Mouse (Mus musculus) hindbrain, embryonic 14.5 days (tissue): ENCODE data around the gene Etl4. TPM values are rescaled to one million over a fixed set of nuclear protein-coding genes. Genes with fewer than 3 reads are reported as not detected.
A peak's percentile ranks its signal among the peaks of the same experiment; 100 is the strongest.

Experiments
- ATAC-seq: fragments of 200-750 bp; cut with Nextera tagmentation; 2 replicates; pipeline ENCODE4 v1.8.0; 2017; ENCODE audit warnings: moderate number of reproducible peaks, mild to moderate bottlenecking, moderate TSS enrichment, moderate library complexity; ENCODE audit not compliant: low FRiP score
- DNase-seq: peaks from one replicate; pipeline ENCODE4 v3.0.0-alpha.2; 2015; ENCODE audit warnings: low spot score
- H3K27ac ChIP-seq: fragments of 300-500 bp; sonication (generic); 2 replicates; pipeline ENCODE4 v1.5.1; 2014; ENCODE audit warnings: mild to moderate bottlenecking, moderate library complexity
- H3K27me3 ChIP-seq: fragments of 300-500 bp; sonication (generic); 2 replicates; pipeline ENCODE4 v1.6.1; 2014; ENCODE audit warnings: mild to moderate bottlenecking, low read length, mixed read lengths; ENCODE audit not compliant: control insufficient read depth, insufficient read depth
- H3K36me3 ChIP-seq: fragments of 300-500 bp; sonication (generic); replicated peaks from 2 replicates; pipeline ENCODE4 v1.6.1; 2014; ENCODE audit not compliant: control insufficient read depth, insufficient read depth
- H3K4me1 ChIP-seq: fragments of 300-500 bp; sonication (generic); replicated peaks from 2 replicates; pipeline ENCODE4 v1.6.1; 2014; ENCODE audit warnings: antibody characterized with exemption, low read length, mixed read lengths; ENCODE audit not compliant: control insufficient read depth, insufficient read depth
- H3K4me2 ChIP-seq: fragments of 300-500 bp; sonication (generic); replicated peaks from 2 replicates; pipeline ENCODE4 v1.6.1; 2014; ENCODE audit warnings: mild to moderate bottlenecking, moderate library complexity
- H3K4me3 ChIP-seq: fragments of 300-500 bp; sonication (generic); replicated peaks from 2 replicates; pipeline ENCODE4 v1.5.1; 2014; ENCODE audit warnings: mild to moderate bottlenecking, low read length
- H3K9ac ChIP-seq: fragments of 300-500 bp; sonication (generic); 2 replicates; pipeline ENCODE4 v1.6.1; 2014
- H3K9me3 ChIP-seq: fragments of 300-500 bp; sonication (generic); 2 replicates; pipeline ENCODE4 v1.6.1; 2016; ENCODE audit warnings: low read length; ENCODE audit not compliant: control insufficient read depth
- WGBS: fragments of 180-500 bp; shearing (Covaris S2); extraction: QIAGEN DNeasy Blood & Tissue Kit; methylation state at CpG from one replicate; pipeline ENCODE4 v1.1.7; 2014; 5-methylcytosine and 5-hydroxymethylcytosine counted together
- polyA plus RNA-seq: library from polyadenylated mRNA; unstranded; fragments of >200 nt; fragmentation: Nextera tagmentation; extraction: Ambion mirVana; gene quantifications from 2 replicates; pipeline ENCODE4 v1.2.1, GENCODE M21; 2014

Gene Etl4
- polyA plus RNA-seq, 1 experiment from 2014 or later = 5.9 TPM

GRCm38 (mm10) chr2:20692898-20693297 is 783.3 kb downstream of the Etl4 start:
- no peak overlapping the region for H3K4me3 ChIP-seq
- H3K4me1 ChIP-seq = no peaks in the 10 kb centered on the region
- 82% methylated on average over 3 of the region's 3 CpGs for WGBS

GRCm38 (mm10) chr2:20693772-20694171 is 784.2 kb downstream of the Etl4 start:
- DNase-seq = no peak
- H3K27ac ChIP-seq = no peak overlapping the region
- no peak overlapping the region for H3K4me3 ChIP-seq
- H3K36me3 ChIP-seq = no peaks in the 10 kb centered on the region
- 91% methylated on average over 1 of the region's 1 CpGs for WGBS
- H3K4me2 ChIP-seq = no peak overlapping the region
- H3K27me3 ChIP-seq = no peaks in the 10 kb centered on the region
- H3K9ac ChIP-seq = no peak overlapping the region
- no peaks in the 10 kb centered on the region for H3K4me1 ChIP-seq
- H3K9me3 ChIP-seq = no peaks in the 10 kb centered on the region
- ATAC-seq = no peak

More at GRCm38 (mm10) chr2:20692898-20693297, 783.3 kb downstream of the Etl4 start:
- Histone ChIP-seq H3K27ac (no peak overlapping the region), H3K36me3 (no peaks in the 10 kb centered on the region), H3K9ac (no peak overlapping the region), H3K27me3 (no peaks in the 10 kb centered on the region), H3K4me2 (no peak overlapping the region), H3K9me3 (no peaks in the 10 kb centered on the region)
- DNase-seq = no peak
- ATAC-seq = no peak

GRCm38 (mm10) chr2:20697719-20698118 is 788.1 kb downstream of the Etl4 start:
- no peaks in the 10 kb centered on the region for H3K4me1 ChIP-seq
- no peaks in the 10 kb centered on the region for H3K36me3 ChIP-seq
- ATAC-seq = no peak
- H3K9ac ChIP-seq = no peak overlapping the region
- no peaks in the 10 kb centered on the region for H3K27me3 ChIP-seq
- DNase-seq = no peak
- H3K4me2 ChIP-seq = no peak overlapping the region
- no peaks in the 10 kb centered on the region for H3K9me3 ChIP-seq
- no peak overlapping the region for H3K27ac ChIP-seq
- 88% methylated on average over 1 of the region's 1 CpGs for WGBS
- no peak overlapping the region for H3K4me3 ChIP-seq

- Histone ChIP-seq H3K4me1 (no peaks in the 10 kb centered on the region), H3K4me3 (no peak overlapping the region), H3K4me2 (no peak overlapping the region), H3K9ac (no peak overlapping the region), H3K27ac (no peak overlapping the region), H3K9me3 (no peaks in the 10 kb centered on the region), H3K27me3 (no peaks in the 10 kb centered on the region), H3K36me3 (no peaks in the 10 kb centered on the region)
- no peak for DNase-seq
- 91% methylated on average over 4 of the region's 4 CpGs for WGBS
- no peak for ATAC-seq
Observed at GRCm38 (mm10) chr2:20705110-20705509, 795.5 kb downstream of the Etl4 start.

GRCm38 (mm10) chr2:20710589-20710988 is 801.0 kb downstream of the Etl4 start:
- 93% methylated on average over 7 of the region's 7 CpGs for WGBS
- no peak for DNase-seq
- Histone ChIP-seq H3K9ac (no peak overlapping the region), H3K36me3 (no peaks in the 10 kb centered on the region), H3K27ac (no peak overlapping the region), H3K4me2 (no peak overlapping the region), H3K27me3 (no peaks in the 10 kb centered on the region), H3K4me1 (no peaks in the 10 kb centered on the region), H3K4me3 (no peak overlapping the region), H3K9me3 (no peaks in the 10 kb centered on the region)
- no peak for ATAC-seq

- H3K4me1 ChIP-seq = no peaks in the 10 kb centered on the region
- no peak overlapping the region for H3K9ac ChIP-seq
- ATAC-seq = no peak
- H3K4me3 ChIP-seq = no peak overlapping the region
- no peak overlapping the region for H3K27ac ChIP-seq
- DNase-seq = no peak
- no peak overlapping the region for H3K4me2 ChIP-seq
- WGBS = 75% methylated on average over 2 of the region's 2 CpGs
- no peaks in the 10 kb centered on the region for H3K36me3 ChIP-seq
- no peaks in the 10 kb centered on the region for H3K9me3 ChIP-seq
- no peaks in the 10 kb centered on the region for H3K27me3 ChIP-seq
Observed at GRCm38 (mm10) chr2:20711024-20711423, 801.4 kb downstream of the Etl4 start.

- no peaks in the 10 kb centered on the region for H3K9me3 ChIP-seq
- H3K4me3 ChIP-seq = no peak overlapping the region
- H3K4me2 ChIP-seq = no peak overlapping the region
- no peaks in the 10 kb centered on the region for H3K36me3 ChIP-seq
- no peaks in the 10 kb centered on the region for H3K4me1 ChIP-seq
- WGBS = 92% methylated on average over 4 of the region's 4 CpGs
- DNase-seq (no peak), ATAC-seq (no peak)
- H3K9ac ChIP-seq = no peak overlapping the region
- H3K27ac ChIP-seq = no peak overlapping the region
- H3K27me3 ChIP-seq = no peaks in the 10 kb centered on the region
Observed at GRCm38 (mm10) chr2:20719105-20719504, 809.5 kb downstream of the Etl4 start.

GRCm38 (mm10) chr2:20721098-20721497 is 811.5 kb downstream of the Etl4 start:
- no peaks in the 10 kb centered on the region for H3K27me3 ChIP-seq
- H3K9ac ChIP-seq = no peak overlapping the region
- H3K27ac ChIP-seq = no peak overlapping the region
- ATAC-seq (no peak), DNase-seq (no peak)
- H3K4me2 ChIP-seq = no peak overlapping the region
- no peak overlapping the region for H3K4me3 ChIP-seq
- WGBS = 86% methylated on average over 3 of the region's 3 CpGs
- no peaks in the 10 kb centered on the region for H3K4me1 ChIP-seq
- H3K36me3 ChIP-seq = no peaks in the 10 kb centered on the region
- no peaks in the 10 kb centered on the region for H3K9me3 ChIP-seq

GRCm38 (mm10) chr2:20722165-20722991 is 812.8 kb downstream of the Etl4 start:
- Histone ChIP-seq H3K9me3 (no peaks in the 10 kb centered on the region), H3K4me2 (peak overlapping the region; percentile 43), H3K4me3 (no peak overlapping the region; the same call in 1 of the 2 replicates), H3K4me1 (no peaks in the 10 kb centered on the region), H3K27ac (no peak overlapping the region), H3K27me3 (no peaks in the 10 kb centered on the region), H3K9ac (0 out of 2 replicates have a peak overlapping the region, but pooled peaks have one; percentile 8), H3K36me3 (no peaks in the 10 kb centered on the region)
- ATAC-seq = no peak; the same call in 1 of the 2 replicates
- 26% methylated on average over 15 of the region's 15 CpGs for WGBS
- DNase-seq = peak; percentile 25
